Mouse (Mus musculus) kidney, postnatal 14 days (tissue): ENCODE results near the gene Lmo1.

Experiments used
- DNase-seq: peaks from one replicate; pipeline ENCODE4 v3.0.0; 2022; ENCODE audit warnings: mixed read lengths

Gene Lmo1

GRCm38 (mm10) chr7:109174949-109175669 is at the start of gene Lmo1:
Gene Lmo1 (minus strand): TSS chr7:109175207.
- DNase-seq: peak; percentile 56

DNA sequence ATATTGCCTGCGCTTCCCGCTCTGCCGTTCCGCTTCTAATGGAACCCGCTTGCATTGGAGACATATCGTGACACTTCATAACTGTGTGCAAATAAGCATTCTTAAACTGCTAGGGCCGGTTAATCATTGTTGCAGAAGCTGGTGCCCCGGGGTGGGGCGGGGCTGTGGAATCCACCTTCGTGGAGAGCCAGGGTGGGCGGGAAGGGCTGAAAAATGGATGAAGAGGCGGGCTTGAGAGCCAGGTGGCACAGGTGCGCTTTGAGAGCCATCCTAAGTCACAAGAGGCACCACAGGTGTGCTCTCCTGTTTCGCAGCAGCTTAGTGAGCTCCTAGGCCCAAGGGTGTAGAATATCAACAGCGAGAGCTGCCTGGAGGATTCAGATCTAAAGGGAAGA is 46.7 kb upstream of the Lmo1 start:
- peak; percentile 12 for DNase-seq

DNA sequence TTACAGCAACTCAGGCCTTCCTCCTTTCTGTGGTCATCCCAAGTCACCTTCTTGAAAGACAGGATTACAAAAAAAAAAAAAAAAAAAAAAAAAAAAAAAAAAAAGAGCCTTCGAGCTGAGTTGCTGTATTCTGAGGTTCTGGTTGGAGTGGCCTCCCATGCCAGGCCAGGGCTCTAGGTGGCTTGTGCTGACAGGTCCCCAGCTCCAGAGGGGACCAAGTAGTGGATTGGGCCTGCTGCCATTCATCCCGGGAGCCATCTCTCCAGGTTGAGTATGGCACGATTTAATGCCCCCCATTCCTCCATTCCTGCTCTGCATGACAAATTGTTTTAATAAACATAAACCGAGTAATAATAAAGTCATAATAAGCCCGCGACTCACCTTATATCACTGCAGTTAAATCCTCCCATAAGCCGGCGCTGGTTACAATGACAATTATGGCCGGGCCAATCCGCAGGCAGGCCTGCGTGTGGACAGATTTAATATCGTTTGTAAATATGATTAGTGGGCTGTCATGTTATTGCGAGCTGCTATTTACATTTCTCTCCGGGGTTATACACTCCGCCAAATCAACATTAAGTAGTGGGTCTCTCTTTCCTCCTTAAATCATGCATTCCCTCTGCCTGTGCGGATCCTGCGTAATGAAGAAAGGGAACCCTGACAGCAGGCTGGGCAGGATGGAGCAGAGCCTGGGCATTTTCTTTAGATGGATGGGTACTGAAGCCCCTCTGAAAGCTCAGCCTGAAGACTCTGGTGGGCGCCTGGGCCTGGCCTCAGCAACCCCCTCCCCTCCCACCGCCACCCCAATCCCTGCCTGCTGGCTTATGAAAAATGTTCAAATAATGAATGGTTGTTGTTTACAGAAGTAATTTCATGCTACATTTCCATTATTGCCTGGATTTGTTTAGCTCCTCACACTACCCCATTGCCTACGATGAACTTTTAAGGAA is 46.0 kb upstream of the Lmo1 start:
- DNase-seq: no peak

- DNase-seq: no peak
Observed at GRCm38 (mm10) chr7:109220026-109220425, 45.0 kb upstream of the Lmo1 start.

GRCm38 (mm10) chr7:109218977-109219271 is 43.9 kb upstream of the Lmo1 start:
- DNase-seq: no peak

DNA sequence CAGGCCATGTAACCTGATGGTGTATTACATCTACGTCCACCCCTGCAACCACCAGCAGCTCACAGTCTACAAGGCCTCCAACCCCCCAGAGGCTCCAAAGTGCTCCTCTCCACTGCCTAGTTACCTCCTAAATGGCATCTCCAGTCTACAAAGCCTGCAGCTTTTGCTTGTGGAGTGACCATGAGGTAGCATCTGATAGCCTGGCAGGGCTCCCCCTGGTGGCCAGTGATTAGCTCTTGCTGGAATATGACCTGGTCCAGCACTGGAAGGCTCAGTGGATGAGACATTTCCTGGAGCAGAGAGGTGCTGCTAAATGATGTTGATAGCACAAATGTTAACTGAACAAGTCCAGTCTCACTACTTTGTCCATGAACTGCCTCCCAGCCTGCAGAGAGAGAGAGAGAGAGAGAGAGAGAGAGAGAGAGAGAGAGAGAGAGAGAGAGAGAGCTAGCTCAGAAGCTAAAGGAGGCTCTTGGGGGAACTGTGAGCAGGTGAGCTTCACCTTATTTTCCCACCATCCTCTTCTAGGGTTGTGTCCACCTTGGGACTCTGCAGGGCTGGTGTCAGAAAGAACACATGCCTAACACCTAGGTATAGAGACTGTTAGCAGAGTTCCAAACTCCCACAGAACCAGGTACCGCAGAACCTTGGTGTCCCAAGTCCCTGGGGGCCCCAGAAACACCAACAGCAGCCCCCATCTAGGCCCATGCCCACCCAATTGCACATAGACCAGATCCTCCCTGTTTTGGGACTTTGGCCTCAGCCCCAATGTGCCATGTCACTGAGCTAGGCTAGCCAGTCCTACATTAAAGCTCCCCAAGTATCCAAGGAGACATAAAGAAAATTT is 43.3 kb upstream of the Lmo1 start:
- peak; percentile 79 for DNase-seq

- no peak for DNase-seq
Observed at GRCm38 (mm10) chr7:109209804-109210203, 34.8 kb upstream of the Lmo1 start.

- no peak for DNase-seq
Observed at GRCm38 (mm10) chr7:109207811-109208210, 32.8 kb upstream of the Lmo1 start.

- no peak for DNase-seq
Observed at GRCm38 (mm10) chr7:109206358-109206757, 31.4 kb upstream of the Lmo1 start.

- DNase-seq: peak; percentile 29
Observed at GRCm38 (mm10) chr7:109203140-109203539, 28.1 kb upstream of the Lmo1 start.

DNA sequence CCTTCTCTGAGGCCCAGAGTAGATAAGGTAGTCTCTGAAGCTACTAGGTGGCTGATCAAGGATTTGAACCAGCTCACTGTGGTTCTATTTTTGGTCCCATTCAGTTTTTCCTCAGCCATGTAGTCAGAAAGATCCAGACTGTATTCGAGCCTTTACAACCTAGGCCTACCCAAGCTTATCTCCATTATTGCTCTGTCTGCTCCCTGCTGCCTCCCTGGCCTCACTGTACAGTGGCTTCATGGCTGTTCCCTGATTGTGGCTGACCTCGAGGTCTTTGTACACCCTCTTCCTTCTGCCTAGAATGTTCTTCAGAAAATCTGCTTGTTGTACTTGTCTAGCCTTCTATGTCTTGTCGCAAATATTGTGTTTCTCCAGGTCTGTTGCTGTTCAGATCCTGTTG is 25.6 kb upstream of the Lmo1 start:
- DNase-seq: no peak

GRCm38 (mm10) chr7:109197161-109197650 is 22.2 kb upstream of the Lmo1 start:
- no peak for DNase-seq

GRCm38 (mm10) chr7:109196399-109197082 is 21.5 kb upstream of the Lmo1 start:
- DNase-seq: no peak

- no peak for DNase-seq
Observed at GRCm38 (mm10) chr7:109195982-109196381, 21.0 kb upstream of the Lmo1 start.

- DNase-seq: no peak
Observed at GRCm38 (mm10) chr7:109194850-109195249, 19.8 kb upstream of the Lmo1 start.

- no peak for DNase-seq
Observed at GRCm38 (mm10) chr7:109187244-109188035, 12.4 kb upstream of the Lmo1 start.

- DNase-seq: no peak
Observed at GRCm38 (mm10) chr7:109185975-109186374, 11.0 kb upstream of the Lmo1 start.

DNA sequence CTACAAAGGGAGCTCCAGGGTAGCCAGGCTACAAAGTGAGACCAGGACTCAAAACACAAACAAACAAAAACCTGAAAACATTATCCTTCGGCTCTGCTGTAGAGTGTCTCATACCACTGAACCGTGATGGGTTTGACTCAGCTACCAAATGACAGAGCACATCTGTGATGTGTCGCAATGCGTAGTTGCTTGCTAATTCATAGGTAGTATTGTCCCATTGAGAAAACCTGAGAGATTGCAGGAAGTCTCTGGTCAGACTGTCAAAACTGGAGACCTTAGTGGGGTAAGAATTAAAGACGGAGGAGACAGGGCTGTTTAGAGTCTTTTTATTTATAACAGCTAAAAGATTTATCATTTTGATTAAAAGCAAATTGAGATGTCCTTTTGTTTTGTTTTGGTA is 10.6 kb upstream of the Lmo1 start:
- no peak for DNase-seq

- DNase-seq: no peak
Observed at GRCm38 (mm10) chr7:109176688-109177087, 1.7 kb upstream of the Lmo1 start.

- no peak for DNase-seq
Observed at GRCm38 (mm10) chr7:109175670-109176625, 941 bp upstream of the Lmo1 start.
